In genomic region chr6:48530862-48531261, GRCm38 (mm10) we compare ENCODE assay signal across 34 mouse cellular contexts. TPM values are rescaled to one million over a fixed set of nuclear protein-coding genes. Genes with fewer than 3 reads are reported as not detected.
A peak's percentile ranks its signal among the peaks of the same experiment; 100 is the strongest.
DNase-seq lines count a peak whose midpoint lies in the region; ATAC-seq and TF ChIP-seq lines count a peak whose summit lies in the region.
"Had no signal": no experiment of that assay in that cellular context is flagged by ENCODE, and none has a peak within 500 bp of the region (broad histone marks: within the 10 kb centered on the region; RNA-seq: fewer than 3 reads in every experiment).

No protein-coding gene starts in this region.

- H3K36me3 ChIP-seq in kidney, embryonic 14.5 days (ENCODE audit: control insufficient read depth, insufficient read depth, low read length), result peaks cover 7% of the 10 kb centered on the region; the same call in 1 of the 2 replicates
- H3K36me3 ChIP-seq in kidney, embryonic 15.5 days, result peaks cover 40% of the 10 kb centered on the region
- peaks cover 9% of the 10 kb centered on the region; the same call in 1 of the 2 replicates for H3K36me3 ChIP-seq in lung, embryonic 14.5 days (ENCODE audit: insufficient read depth)

- no peak overlapping the region for H3K4me2 ChIP-seq in kidney, embryonic 14.5 days (replicated peaks; ENCODE audit: low read depth, low read length)
- H3K4me2 ChIP-seq in kidney, embryonic 15.5 days, result no peak overlapping the region
- H3K4me2 ChIP-seq in lung, embryonic 14.5 days, result no peak overlapping the region
- H3K4me2 ChIP-seq: embryonic facial prominence, embryonic 13.5 days; heart, embryonic 11.5 days; hindbrain, embryonic 14.5 days; midbrain, embryonic 11.5 days had no signal

- H3K4me1 ChIP-seq in kidney, embryonic 14.5 days (ENCODE audit: control insufficient read depth, insufficient read depth, low read length), result no peaks in the 10 kb centered on the region
- peaks cover 10% of the 10 kb centered on the region for H3K4me1 ChIP-seq in kidney, embryonic 15.5 days
- 0 out of 2 replicates have a peak, but pooled peaks cover 3% of the 10 kb centered on the region for H3K4me1 ChIP-seq in lung, embryonic 14.5 days (ENCODE audit: insufficient read depth)

- 0 out of 2 replicates have a peak, but pooled peaks have one; percentile 28 for ATAC-seq in kidney, embryonic 14.5 days (ENCODE audit: low FRiP score, low TSS enrichment)
- ATAC-seq in kidney, embryonic 15.5 days (replicated peaks; ENCODE audit: low FRiP score), result no peak
- ATAC-seq in lung, embryonic 14.5 days (ENCODE audit: insufficient read depth), result peak; percentile 77
- ATAC-seq: forebrain, embryonic 16.5 days had no signal

- no peak overlapping the region for H3K9ac ChIP-seq in kidney, embryonic 14.5 days (ENCODE audit: low read depth, low read length)
- no peak overlapping the region for H3K9ac ChIP-seq in kidney, embryonic 15.5 days
- no peak overlapping the region for H3K9ac ChIP-seq in lung, embryonic 14.5 days
- H3K9ac ChIP-seq: embryonic facial prominence, embryonic 13.5 days; hindbrain, embryonic 14.5 days had no signal

- H3K9me3 ChIP-seq in kidney, embryonic 14.5 days (ENCODE audit: control insufficient read depth, low read length), result no peaks in the 10 kb centered on the region
- H3K9me3 ChIP-seq in kidney, embryonic 15.5 days (replicated peaks), result no peaks in the 10 kb centered on the region
- H3K9me3 ChIP-seq in lung, embryonic 14.5 days (ENCODE audit: low read depth, low read length), result no peaks in the 10 kb centered on the region
- H3K9me3 ChIP-seq: embryonic facial prominence, embryonic 13.5 days had no signal

- TF ChIP-seq CTCF in lung, embryonic 14.5 days (IDR thresholded peaks at IDR 0.05; ENCODE audit: low read depth), result peak; percentile 13; the same call in 1 of the 2 replicates

- WGBS in kidney, embryonic 14.5 days, result 77% methylated on average over 2 of the region's 2 CpGs
- WGBS in kidney, embryonic 15.5 days, result 46% methylated on average over 2 of the region's 2 CpGs
- 28% methylated on average over 2 of the region's 2 CpGs for WGBS in lung, embryonic 14.5 days

- peak; percentile 80 for DNase-seq in lung, embryonic 14.5 days
- DNase-seq in lung, postnatal 25 days (ENCODE audit: low spot score), result no peak
- DNase-seq in retina, postnatal 1 day, result peak; percentile 3
- DNase-seq in retina, embryonic 14.5 days (ENCODE audit: low spot score), result no peak
- no peak for DNase-seq in right cerebral cortex, adult 18-20 months
- DNase-seq: adrenal gland, postnatal 10 days; cerebellum, adult 11 months; cerebellum, adult 9-10 months; cerebellum, postnatal 36 days; gastrocnemius, adult 2 months; gastrocnemius, postnatal 36 days; heart, adult 18-20 months; kidney, adult 18-20 months; kidney, postnatal 25 days; lung, postnatal 14 days; thymus, postnatal 4 days had no signal

- H3K4me3 ChIP-seq in kidney, embryonic 14.5 days (ENCODE audit: low read length), result no peak overlapping the region
- no peak overlapping the region for H3K4me3 ChIP-seq in kidney, embryonic 15.5 days (replicated peaks)
- no peak overlapping the region for H3K4me3 ChIP-seq in lung, embryonic 14.5 days (ENCODE audit: low read depth, low read length)
- H3K4me3 ChIP-seq: embryonic facial prominence, embryonic 13.5 days; erythroblast, embryonic 14.5 days; gastrocnemius, adult 2 months had no signal

- no peaks in the 10 kb centered on the region for H3K27me3 ChIP-seq in kidney, embryonic 14.5 days (ENCODE audit: control insufficient read depth, insufficient read depth, low read length)
- no peaks in the 10 kb centered on the region for H3K27me3 ChIP-seq in kidney, embryonic 15.5 days
- H3K27me3 ChIP-seq in lung, embryonic 14.5 days (ENCODE audit: insufficient read depth, low read length), result no peaks in the 10 kb centered on the region
- H3K27me3 ChIP-seq: CH12.LX; embryonic facial prominence, embryonic 13.5 days had no signal

- no peak overlapping the region for H3K27ac ChIP-seq in kidney, embryonic 14.5 days (ENCODE audit: low read depth, low read length)
- no peak overlapping the region for H3K27ac ChIP-seq in kidney, embryonic 15.5 days
- no peak overlapping the region for H3K27ac ChIP-seq in lung, embryonic 14.5 days (ENCODE audit: low read depth)
- H3K27ac ChIP-seq: embryonic facial prominence, embryonic 13.5 days; gastrocnemius, adult 2 months; hindbrain, embryonic 14.5 days had no signal

RNA-seq across cellular contexts. Expression of gene Atp6v0e2, which starts 6.6 kb away (rescaled TPM):
- polyA plus RNA-seq in kidney, embryonic 14.5 days (2014; fragmentation: Nextera tagmentation; extraction: Ambion mirVana), result 19.9 and 20.3 TPM in 2 replicates
- polyA plus RNA-seq in kidney, embryonic 15.5 days (2015; fragmentation: Nextera tagmentation; extraction: Ambion mirVana), result 28.0 and 29.6 TPM in 2 replicates
- 7.4 and 7.9 TPM in 2 replicates for polyA plus RNA-seq in lung, embryonic 14.5 days (2014; fragmentation: Nextera tagmentation; extraction: Ambion mirVana)
- polyA plus RNA-seq: erythroblast, embryonic 14.5 days had no signal

RNA-seq across cellular contexts. Expression of gene Lrrc61, which starts 23.7 kb away (rescaled TPM):
- 4.4 and 9.7 TPM in 2 replicates for polyA plus RNA-seq in kidney, embryonic 14.5 days (2014; fragmentation: Nextera tagmentation; extraction: Ambion mirVana)
- 12.8 and 16.4 TPM in 2 replicates for polyA plus RNA-seq in kidney, embryonic 15.5 days (2015; fragmentation: Nextera tagmentation; extraction: Ambion mirVana)
- 5.4 and 7.8 TPM in 2 replicates for polyA plus RNA-seq in lung, embryonic 14.5 days (2014; fragmentation: Nextera tagmentation; extraction: Ambion mirVana)

RNA-seq across cellular contexts. Expression of gene Rarres2, which starts 41.7 kb away (rescaled TPM):
- 44.2 and 59.0 TPM in 2 replicates for polyA plus RNA-seq in kidney, embryonic 14.5 days (2014; fragmentation: Nextera tagmentation; extraction: Ambion mirVana)
- polyA plus RNA-seq in kidney, embryonic 15.5 days (2015; fragmentation: Nextera tagmentation; extraction: Ambion mirVana), result 55.4 and 68.7 TPM in 2 replicates
- polyA plus RNA-seq in lung, embryonic 14.5 days (2014; fragmentation: Nextera tagmentation; extraction: Ambion mirVana), result 43.1 and 47.0 TPM in 2 replicates
- polyA plus RNA-seq: erythroblast, embryonic 14.5 days had no signal

RNA-seq across cellular contexts. Expression of gene Gm45021, which starts 58.5 kb away (rescaled TPM):
- not detected in 2 replicates for polyA plus RNA-seq in kidney, embryonic 14.5 days (2014; fragmentation: Nextera tagmentation; extraction: Ambion mirVana)
- not detected in 2 replicates for polyA plus RNA-seq in kidney, embryonic 15.5 days (2015; fragmentation: Nextera tagmentation; extraction: Ambion mirVana)
- polyA plus RNA-seq in lung, embryonic 14.5 days (2014; fragmentation: Nextera tagmentation; extraction: Ambion mirVana), result not detected in 2 replicates
- polyA plus RNA-seq: C2C12; embryonic facial prominence, embryonic 13.5 days; erythroblast, embryonic 14.5 days; forebrain, embryonic 11.5 days; forebrain, embryonic 16.5 days; heart, postnatal 0 days; hindbrain, embryonic 14.5 days; limb, embryonic 11.5 days; liver, adult 2 months; liver, embryonic 16.5 days; midbrain, embryonic 11.5 days; neural tube, embryonic 14.5 days; stomach, embryonic 14.5 days; testis, adult 2 months had no signal

Comparison
In these comparisons a context has a peak if more than half of its experiments do, and no peak if none do; other contexts are left out.
1. DNase-seq: peak in lung, embryonic 14.5 days (single experiment) and retina, postnatal 1 day (single experiment); none in lung, postnatal 25 days (single experiment), retina, embryonic 14.5 days (single experiment) and right cerebral cortex, adult 18-20 months (single experiment).